Mouse (Mus musculus) CH12.LX (cell line): ENCODE measurements around the gene Ncln. TPM values are rescaled to one million over a fixed set of nuclear protein-coding genes. Genes with fewer than 3 reads are reported as not detected.

Source experiments
- DNase-seq: peaks from one replicate; pipeline ENCODE4 v3.0.0-alpha.2; 2013; ENCODE audit errors: extremely low read depth
- H3K27ac ChIP-seq: 2 replicates; pipeline ENCODE4 v1.5.1; 2012; ENCODE audit warnings: low read depth, mild to moderate bottlenecking, control low read depth, moderate library complexity; ENCODE audit not compliant: insufficient read depth
- H3K27me3 ChIP-seq: replicated peaks from 2 replicates; pipeline ENCODE3; 2012; ENCODE audit warnings: inconsistent platforms
- H3K36me3 ChIP-seq, 2 experiments: replicated peaks in 1 of 2; 2 replicates each; pipeline versions ENCODE3 to v1.6.1; 2012; ENCODE audit warnings: inconsistent platforms in 1 of 2, low read length in 1 of 2, mild to moderate bottlenecking in 1 of 2, mixed read lengths in 1 of 2, moderate library complexity in 1 of 2; ENCODE audit not compliant: control insufficient read depth in 1 of 2, insufficient read depth in 1 of 2
- H3K4me1 ChIP-seq, 2 experiments: 2 replicates each; pipeline ENCODE4 v1.6.1; 2012; ENCODE audit warnings: inconsistent platforms in 1 of 2, moderate library complexity in 1 of 2; ENCODE audit not compliant: insufficient read depth in 2 of 2, control insufficient read depth in 1 of 2
- H3K4me2 ChIP-seq: 2 replicates; pipeline ENCODE4 v1.6.1; 2012; ENCODE audit warnings: low read depth, mild to moderate bottlenecking, control low read depth; ENCODE audit not compliant: poor library complexity, insufficient read depth, severe bottlenecking
- H3K4me3 ChIP-seq, 3 experiments: fragments of 150-350 bp in 1 of 3; sonication (generic) in 1 of 3; replicated peaks in 1 of 3; 2 replicates each; pipeline versions ENCODE3 to v1.5.1; 2011 to 2012; ENCODE audit warnings: low read depth in 2 of 3, low read length in 2 of 3, mild to moderate bottlenecking in 2 of 3, moderate library complexity in 2 of 3, control low read depth in 1 of 3, improper control_type of control experiment in 1 of 3, inconsistent platforms in 1 of 3, mixed read lengths in 1 of 3; ENCODE audit not compliant: poor library complexity in 1 of 3
- H3K79me2 ChIP-seq: replicated peaks from 2 replicates; pipeline ENCODE4 v1.6.1; 2012; ENCODE audit warnings: mild to moderate bottlenecking, moderate library complexity; ENCODE audit not compliant: control insufficient read depth, poor library complexity, insufficient read depth, severe bottlenecking; ENCODE audit errors: extremely low read depth
- H3K9ac ChIP-seq: 2 replicates; pipeline ENCODE4 v1.6.1; 2012; ENCODE audit warnings: low read depth, mild to moderate bottlenecking, control low read depth, moderate library complexity; ENCODE audit not compliant: insufficient read depth
- H3K9me3 ChIP-seq: replicated peaks from 2 replicates; pipeline ENCODE3; 2012; ENCODE audit warnings: low read length, inconsistent platforms, mixed read lengths
- CTCF ChIP-seq, 2 experiments: IDR thresholded peaks in 1 of 2; conservative IDR thresholded peaks in 1 of 2; 2 replicates each; pipeline ENCODE4 v1.5.1; 2011 to 2012; ENCODE audit warnings: low read depth in 2 of 2, low read length in 2 of 2, improper control_type of control experiment in 1 of 2, inconsistent platforms in 1 of 2, mild to moderate bottlenecking in 1 of 2, moderate library complexity in 1 of 2
- ELF1 ChIP-seq: IDR thresholded peaks from 2 replicates; pipeline ENCODE4 v1.6.1; 2014; ENCODE audit warnings: low read depth, mild to moderate bottlenecking, inconsistent platforms, low read length, improper control_type of control experiment
- ETS1 ChIP-seq: conservative IDR thresholded peaks from 2 replicates; pipeline ENCODE4 v1.6.1; 2012; ENCODE audit warnings: low read depth, mild to moderate bottlenecking, inconsistent platforms, low read length, improper control_type of control experiment, moderate library complexity
- HCFC1 ChIP-seq: IDR thresholded peaks from 2 replicates; pipeline ENCODE4 v1.6.1; 2012; ENCODE audit warnings: low read depth, mild to moderate bottlenecking, inconsistent platforms, low read length, improper control_type of control experiment
- JUN ChIP-seq: IDR thresholded peaks from 2 replicates; pipeline ENCODE4 v1.6.1; 2011; ENCODE audit warnings: low read depth, mild to moderate bottlenecking, low read length, improper control_type of control experiment, moderate library complexity; ENCODE audit not compliant: insufficient read depth
- MAFK ChIP-seq: IDR thresholded peaks from 2 replicates; pipeline ENCODE4 v1.6.1; 2011; ENCODE audit warnings: low read length, improper control_type of control experiment; ENCODE audit not compliant: insufficient replicate concordance
- MAZ ChIP-seq: IDR thresholded peaks from 2 replicates; pipeline ENCODE4 v1.6.1; 2012; ENCODE audit warnings: low read depth, mild to moderate bottlenecking, inconsistent platforms, low read length, improper control_type of control experiment, moderate library complexity
- NELFE ChIP-seq: IDR thresholded peaks from 2 replicates; pipeline ENCODE4 v1.6.1; 2011; ENCODE audit warnings: low read depth, low read length, improper control_type of control experiment
- POLR2A ChIP-seq: IDR thresholded peaks from 2 replicates; pipeline ENCODE4 v1.6.1; 2011; ENCODE audit warnings: low read depth, mild to moderate bottlenecking, improper control_type of control experiment, low read length
- POLR2AphosphoS2 ChIP-seq: IDR thresholded peaks from 2 replicates; pipeline ENCODE4 v1.6.1; 2011; ENCODE audit warnings: low read depth, low read length, improper control_type of control experiment
- SIN3A ChIP-seq: IDR thresholded peaks from 2 replicates; pipeline ENCODE4 v1.6.1; 2012; ENCODE audit warnings: low read length, improper control_type of control experiment, inconsistent platforms
- TBP ChIP-seq: conservative IDR thresholded peaks from 2 replicates; pipeline ENCODE4 v1.6.1; 2011; ENCODE audit warnings: low read depth, low read length, improper control_type of control experiment
- UBTF ChIP-seq: IDR thresholded peaks from 2 replicates; pipeline ENCODE4 v1.6.1; 2012; ENCODE audit warnings: low read depth, mild to moderate bottlenecking, inconsistent platforms, low read length, improper control_type of control experiment, moderate library complexity
- USF2 ChIP-seq: conservative IDR thresholded peaks from 2 replicates; pipeline ENCODE4 v1.6.1; 2011; ENCODE audit warnings: low read depth, low read length, improper control_type of control experiment
- ZC3H11A ChIP-seq: IDR thresholded peaks from 2 replicates; pipeline ENCODE4 v1.6.1; 2012; ENCODE audit warnings: low read depth, mild to moderate bottlenecking, inconsistent platforms, low read length, improper control_type of control experiment
- dilution Hi-C: fragments of 300-500 bp; cut with MboI; formaldehyde crosslinking; loops from 2 replicates; pipeline ENCODE4 v1.14.3; 2020; ENCODE audit warnings: low sequenced_read_pairs; ENCODE audit not compliant: extremely low pct_unique_long_range_greater_than_20kb, extremely low pct_ligation_motif_present
- in situ Hi-C: fragments of 300-500 bp; cut with MboI; formaldehyde crosslinking; loops from 3 replicates; pipeline ENCODE4 v1.14.3; 2019; ENCODE audit warnings: low sequenced_read_pairs, low pct_ligation_motif_present, low pct_unique_long_range_greater_than_20kb, mixed read lengths
- polyA plus RNA-seq: library from polyadenylated mRNA; unstranded; fragments of >175 nt; gene quantifications from 2 replicates; pipeline ENCODE4 v1.2.1, GENCODE M21; 2012; ENCODE audit warnings: low read depth; ENCODE audit not compliant: insufficient read length
- total RNA-seq, 2 experiments: library from RNA; depleted of rRNA; stranded (reverse); fragments of 300-350 nt in 1 of 2; fragments of >200 nt in 1 of 2; gene quantifications; 2 replicates each; pipeline ENCODE4 v1.2.3; 2012 to 2014

The Ncln gene
- total and polyA plus RNA-seq, 3 experiments: 41.5 to 99.5 (median 89.5) TPM

DNA sequence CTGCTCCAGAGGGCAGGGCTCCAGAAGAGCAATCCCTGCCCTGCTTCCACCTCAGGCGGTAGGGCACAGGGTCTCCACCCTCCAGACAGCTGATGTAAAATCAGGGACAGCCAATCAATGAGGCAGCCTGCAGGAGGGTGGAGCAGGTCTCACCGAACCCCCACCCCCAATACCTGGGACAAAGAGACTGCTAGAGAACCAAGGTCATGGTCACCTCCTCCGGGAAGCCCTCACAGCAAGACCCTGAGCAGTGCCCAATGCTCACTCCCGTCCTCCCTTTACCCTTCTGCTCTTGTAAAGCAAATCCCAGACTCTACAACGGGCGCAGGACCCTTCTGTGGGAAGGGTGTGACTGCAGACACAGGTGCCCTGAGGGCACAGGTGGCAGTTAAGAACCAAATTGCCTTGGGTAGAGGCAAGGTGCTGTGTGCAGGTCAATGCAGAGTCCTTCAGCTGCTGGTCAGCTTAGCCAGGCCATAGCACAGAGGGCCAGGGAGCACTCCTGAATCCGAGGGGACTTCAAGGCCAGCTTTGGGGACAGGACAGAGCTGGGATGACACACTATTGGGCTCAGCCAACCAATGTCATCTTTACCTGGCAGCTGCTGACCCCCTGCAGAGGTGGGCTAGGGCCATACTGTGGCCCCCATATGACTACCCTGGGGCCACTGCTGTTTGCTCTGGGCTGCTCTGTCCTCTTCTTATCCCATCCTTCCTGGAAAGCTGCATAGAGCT is 46.7 kb upstream of the Ncln start:
- H3K27me3 ChIP-seq: peaks cover 2% of the 10 kb centered on the region
- H3K9me3 ChIP-seq: no peaks in the 10 kb centered on the region
- TF ChIP-seq MAZ (no peak), NELFE (no peak), JUN (no peak), CTCF (conservative IDR thresholded peaks at IDR 0.05 in 1 of 2, IDR thresholded peaks at IDR 0.05 in 1 of 2; ENCODE audit: low read depth in 2 of 2, low read length in 2 of 2) (no peak), POLR2AphosphoS2 (no peak), HCFC1 (no peak), ZC3H11A (no peak)
- TF ChIP-seq, all 38 proteins: peak for 0
- no peak overlapping the region for H3K4me2 ChIP-seq
- H3K9ac ChIP-seq: no peak overlapping the region
- no peak overlapping the region for H3K4me3 ChIP-seq
- no peak for DNase-seq
- in situ Hi-C loops (no loop called here), dilution Hi-C loops (no loop called here)
- H3K36me3 ChIP-seq: peaks cover 5 to 51% of the 10 kb centered on the region in 2 experiments
- H3K27ac ChIP-seq: no peak overlapping the region
- H3K4me1 ChIP-seq: peaks cover 12 to 62% of the 10 kb centered on the region in 2 experiments; a peak in 3 of 4 replicates
- H3K79me2 ChIP-seq: peaks cover 12% of the 10 kb centered on the region

DNA sequence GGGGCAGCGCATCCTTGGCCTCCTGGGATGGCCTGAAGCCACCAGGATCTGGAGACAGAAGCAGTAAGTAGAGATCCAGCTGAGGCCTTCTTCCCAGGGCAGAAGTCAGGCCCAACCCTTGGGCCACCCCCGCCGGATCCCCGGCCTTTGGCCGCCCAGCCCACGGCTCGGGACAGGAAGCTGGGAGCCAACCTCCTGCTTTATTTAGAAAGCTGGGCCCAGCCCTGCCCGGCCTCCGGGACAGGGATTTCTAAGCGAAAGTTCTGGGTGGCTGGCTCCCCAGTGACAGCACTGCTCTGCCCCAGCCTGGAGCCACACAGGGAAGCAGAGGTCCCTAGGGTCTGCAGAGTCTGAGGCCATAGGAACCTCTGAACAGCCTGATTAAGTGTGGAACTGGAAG is 45.6 kb upstream of the Ncln start:
- TF ChIP-seq HCFC1: no peak
- TF ChIP-seq SIN3A: no peak
- no peak for TF ChIP-seq ETS1
- TF ChIP-seq ELF1: no peak
- TF ChIP-seq TBP: no peak
- no peak for TF ChIP-seq MAFK
- TF ChIP-seq UBTF: no peak
- TF ChIP-seq NELFE: no peak
- TF ChIP-seq ZC3H11A: no peak
- TF ChIP-seq USF2: no peak
- no peak for TF ChIP-seq POLR2A
- TF ChIP-seq, all 38 proteins: peak for 0
- H3K9ac ChIP-seq: no peak overlapping the region
- no peak overlapping the region for H3K27ac ChIP-seq
- in situ Hi-C loops: no loop called here
- peaks cover 12% of the 10 kb centered on the region for H3K79me2 ChIP-seq
- H3K36me3 ChIP-seq: peaks cover 5 to 62% of the 10 kb centered on the region in 2 experiments
- no peaks in the 10 kb centered on the region for H3K9me3 ChIP-seq
- dilution Hi-C loops: no loop called here
- DNase-seq: no peak
- H3K4me2 ChIP-seq: no peak overlapping the region
- no peaks in the 10 kb centered on the region for H3K27me3 ChIP-seq
- H3K4me1 ChIP-seq: peaks cover 12 to 72% of the 10 kb centered on the region in 2 experiments; a peak in 3 of 4 replicates
- H3K4me3 ChIP-seq: no peak overlapping the region
